Mouse (Mus musculus): ENCODE data around the gene Rpusd1. TPM values are rescaled to one million over a fixed set of nuclear protein-coding genes. Genes with fewer than 3 reads are reported as not detected.

Rpusd1 gene
- polyA plus RNA-seq (2012; rRNA removed) = 37.3 and 40.1 TPM in 2 replicates

DNA sequence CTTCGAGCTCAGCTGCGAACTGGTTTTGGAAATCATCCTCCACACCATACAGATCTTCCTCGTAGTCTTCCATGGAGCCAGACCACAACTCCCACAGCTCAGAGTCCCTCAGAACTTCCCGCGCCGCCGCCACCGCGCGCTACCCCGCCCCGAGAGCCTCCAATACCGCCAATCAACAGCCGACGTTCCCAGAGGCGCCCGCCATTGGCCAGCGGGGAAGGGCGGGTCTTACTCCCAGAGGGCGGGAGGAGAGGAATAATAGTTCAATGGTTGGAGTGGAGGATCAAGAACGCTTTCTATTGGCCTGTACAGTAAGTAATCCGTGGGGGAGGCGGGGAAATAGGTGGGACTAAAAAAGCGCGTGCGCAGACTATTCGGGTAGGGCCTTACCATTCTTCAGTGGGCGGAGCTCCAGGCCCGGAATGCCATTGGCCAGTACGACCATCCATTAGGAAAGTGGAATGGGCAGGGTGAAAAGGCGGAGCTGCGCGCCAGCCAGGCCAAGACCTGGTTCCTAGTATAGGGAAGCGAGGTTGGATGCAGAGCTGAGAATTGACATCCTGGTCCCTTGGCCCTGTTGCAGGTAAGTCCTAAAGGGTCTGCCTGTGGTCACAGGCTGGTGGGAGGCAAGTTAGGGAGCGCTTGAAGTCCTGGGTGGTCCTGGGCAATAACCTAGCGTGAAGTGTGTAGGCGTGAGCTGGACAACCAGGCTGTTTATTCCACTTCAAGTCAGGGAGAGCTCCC is at the start of gene Rpusd1, which contains the start of gene Chtf18:
Rpusd1 (plus strand) TSS at position 406 of the 744 bp plus-strand sequence.
Chtf18 (minus strand) TSS at position 155 of the 744 bp plus-strand sequence.

DNA sequence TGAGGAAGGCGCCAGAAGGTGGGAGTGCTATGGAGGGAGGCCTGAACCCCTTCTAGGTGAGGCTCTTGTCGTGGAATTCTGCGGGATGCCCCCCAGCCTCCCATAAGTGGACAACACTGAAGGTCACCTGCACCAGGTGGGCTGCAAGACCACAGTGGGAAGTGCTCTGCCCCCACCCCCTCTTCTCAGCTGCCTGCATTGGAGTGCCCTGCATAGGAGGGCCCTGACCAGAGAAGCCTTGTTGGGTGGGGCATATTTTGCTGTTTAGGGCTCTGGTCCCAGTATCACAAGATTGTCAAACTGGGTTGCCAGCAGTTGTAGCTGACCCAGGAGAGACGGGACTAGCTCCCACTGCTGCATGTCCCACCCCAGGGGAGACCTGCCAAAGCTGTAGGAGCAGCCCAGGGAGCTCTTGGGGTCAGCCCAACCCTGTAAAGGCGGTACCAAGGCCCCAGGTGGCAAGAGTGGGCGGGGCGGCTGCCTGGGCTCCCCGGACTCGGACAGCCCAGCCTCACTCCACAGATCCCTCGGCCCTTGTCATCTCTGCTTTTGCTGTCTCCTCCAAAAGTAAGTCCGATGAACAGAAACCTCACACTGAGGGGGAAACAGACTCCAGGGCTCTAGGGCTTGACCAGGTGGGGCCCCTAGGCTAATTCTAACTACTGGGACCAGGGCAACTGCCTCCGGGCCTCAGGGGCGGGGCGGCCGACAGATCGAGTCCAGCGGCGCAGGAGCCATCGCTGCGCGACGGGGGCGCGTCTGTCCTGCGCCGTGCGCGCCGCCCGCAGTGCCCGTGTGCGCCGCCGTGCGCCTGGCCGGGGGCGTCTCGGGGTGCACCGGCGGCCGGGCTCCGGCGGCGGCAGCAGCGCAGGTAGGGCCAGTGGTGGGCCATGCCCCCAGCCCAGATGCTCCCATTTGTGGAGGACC is 10.5 kb upstream of the Rpusd1 start, which contains the start of gene Gng13:
Gng13 (plus strand) TSS at position 461 of the 927 bp plus-strand sequence.

DNA sequence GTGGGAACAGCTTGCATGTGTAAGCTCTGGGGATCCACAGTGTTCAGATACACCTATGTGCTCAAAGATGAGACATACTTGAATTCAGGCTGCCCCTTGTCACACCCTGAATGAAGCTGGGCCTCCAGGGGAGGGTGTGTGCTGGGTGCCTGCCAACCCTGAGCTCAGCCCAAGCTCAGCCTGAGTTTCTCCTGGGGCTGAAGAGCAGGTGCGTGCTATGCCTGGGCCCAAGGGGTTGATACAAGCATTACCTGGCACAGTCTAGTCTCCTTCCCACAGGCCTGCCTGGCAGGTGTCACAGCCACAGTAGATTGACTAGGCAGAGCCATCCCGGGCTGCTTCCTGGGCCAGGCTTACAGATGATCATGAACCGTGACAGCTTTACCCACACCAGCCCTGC is 8.3 kb downstream of the Rpusd1 start, which contains the start of gene Mslnl:
Mslnl (plus strand) TSS at position 298 of the 400 bp plus-strand sequence.

DNA sequence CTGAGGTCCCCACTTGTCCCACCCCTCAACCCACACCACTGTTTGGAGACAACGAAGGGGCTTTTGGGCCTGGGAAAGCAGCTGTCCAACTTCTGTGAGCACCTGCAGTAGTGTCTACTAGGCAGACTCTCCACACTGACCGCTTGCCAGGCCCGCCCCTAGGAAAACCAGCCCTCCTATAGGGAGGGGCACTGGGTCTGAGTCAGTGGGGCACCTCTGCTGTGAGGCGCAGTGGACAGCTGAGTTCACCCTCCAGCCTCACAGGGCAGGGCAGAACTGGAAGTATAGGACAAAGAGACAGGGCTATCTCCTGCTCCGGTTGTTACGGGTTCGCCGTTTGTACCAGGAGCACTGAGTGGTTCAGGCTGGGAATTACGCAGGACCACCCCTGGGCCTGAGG is 26.8 kb downstream of the Rpusd1 start, which contains the start of gene Msln:
Msln (minus strand) TSS at position 138 of the 400 bp plus-strand sequence.

DNA sequence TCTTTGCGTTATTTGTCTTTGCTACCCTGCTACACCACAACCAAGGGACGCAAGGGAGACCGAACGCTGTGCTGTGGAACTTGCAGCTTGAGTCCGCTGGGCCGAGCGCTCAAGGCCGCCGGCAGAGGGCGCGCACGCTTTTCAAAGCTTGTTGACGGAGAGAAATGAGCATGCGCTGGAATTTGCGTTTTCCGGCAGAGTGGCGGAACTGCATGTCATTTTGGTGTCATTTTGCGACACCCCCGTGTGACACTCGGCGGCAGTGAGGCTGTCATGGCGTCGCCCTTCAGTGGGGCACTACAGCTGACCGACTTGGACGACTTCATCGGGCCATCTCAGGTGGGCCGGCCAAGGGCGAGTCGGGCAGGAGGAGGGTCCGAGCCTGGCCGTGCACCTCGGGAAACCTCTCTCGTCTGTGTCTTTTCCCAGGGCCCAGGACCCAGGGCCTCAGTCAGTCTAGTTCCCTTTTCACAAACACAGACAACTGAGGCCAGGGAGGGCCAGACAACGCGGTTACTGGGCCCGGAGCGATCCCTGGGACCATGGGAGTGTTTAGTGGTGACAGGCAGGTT is 46.2 kb downstream of the Rpusd1 start, which contains the start of gene Narfl:
Narfl (plus strand) TSS at position 228 of the 572 bp plus-strand sequence.

Other genes starting within 250 kb of the Rpusd1 start
- gene Sstr5, start 230.4 kb upstream of the Rpusd1 start, polyA plus RNA-seq (2012; rRNA removed) = 0.56 and 1.00 TPM in 2 replicates
- 1.0 and 1.8 TPM in 2 replicates for gene Sox8, start 157.0 kb upstream of the Rpusd1 start, polyA plus RNA-seq (2012; rRNA removed)
- gene Lmf1, start 148.6 kb upstream of the Rpusd1 start, polyA plus RNA-seq (2012; rRNA removed) = 20.6 and 23.5 TPM in 2 replicates
- 0.17 and 0.48 TPM in 2 replicates for gene Gng13, start 10.5 kb upstream of the Rpusd1 start, polyA plus RNA-seq (2012; rRNA removed)
- gene Chtf18, start 251 bp upstream of the Rpusd1 start, polyA plus RNA-seq (2012; rRNA removed) = 9.4 and 10.7 TPM in 2 replicates
- 0.59 and 0.60 TPM in 2 replicates for gene Mslnl, start 8.4 kb downstream of the Rpusd1 start, polyA plus RNA-seq (2012; rRNA removed)
- 5.1 and 8.6 TPM in 2 replicates for gene Msln, start 26.7 kb downstream of the Rpusd1 start, polyA plus RNA-seq (2012; rRNA removed)
- gene Narfl, start 46.1 kb downstream of the Rpusd1 start, polyA plus RNA-seq (2012; rRNA removed) = 23.0 and 24.0 TPM in 2 replicates
- 42.7 and 47.9 TPM in 2 replicates for gene Haghl, start 58.0 kb downstream of the Rpusd1 start, polyA plus RNA-seq (2012; rRNA removed)
- gene Ccdc78, start 58.9 kb downstream of the Rpusd1 start, polyA plus RNA-seq (2012; rRNA removed) = not detected in 2 replicates
- gene Fam173a, start 65.2 kb downstream of the Rpusd1 start, polyA plus RNA-seq (2012; rRNA removed) = 140 and 190 TPM in 2 replicates
- 0.90 and 1.5 TPM in 2 replicates for gene AC134908.4, start 68.0 kb downstream of the Rpusd1 start, polyA plus RNA-seq (2012; rRNA removed)
- 30.8 and 45.3 TPM in 2 replicates for gene Metrn, start 69.5 kb downstream of the Rpusd1 start, polyA plus RNA-seq (2012; rRNA removed)
- 6.1 and 6.7 TPM in 2 replicates for gene Fbxl16, start 81.4 kb downstream of the Rpusd1 start, polyA plus RNA-seq (2012; rRNA removed)
- 41.6 and 47.1 TPM in 2 replicates for gene Wdr24, start 96.0 kb downstream of the Rpusd1 start, polyA plus RNA-seq (2012; rRNA removed)
- 61.3 and 67.4 TPM in 2 replicates for gene Jmjd8, start 101.2 kb downstream of the Rpusd1 start, polyA plus RNA-seq (2012; rRNA removed)
- 184 and 196 TPM in 2 replicates for gene Stub1, start 105.7 kb downstream of the Rpusd1 start, polyA plus RNA-seq (2012; rRNA removed)
- 20.1 and 27.0 TPM in 2 replicates for gene Rhbdl1, start 109.6 kb downstream of the Rpusd1 start, polyA plus RNA-seq (2012; rRNA removed)
- 87.9 and 110 TPM in 2 replicates for gene Gm20683, start 114.1 kb downstream of the Rpusd1 start, polyA plus RNA-seq (2012; rRNA removed)
- gene Rhot2, start 117.2 kb downstream of the Rpusd1 start, polyA plus RNA-seq (2012; rRNA removed) = 134 and 145 TPM in 2 replicates
- 31.9 and 49.4 TPM in 2 replicates for gene Wdr90, start 133.8 kb downstream of the Rpusd1 start, polyA plus RNA-seq (2012; rRNA removed)
- 146 and 175 TPM in 2 replicates for gene Mcrip2, start 141.1 kb downstream of the Rpusd1 start, polyA plus RNA-seq (2012; rRNA removed)
- gene Mettl26, start 147.4 kb downstream of the Rpusd1 start, polyA plus RNA-seq (2012; rRNA removed) = 300 and 336 TPM in 2 replicates
- gene Wfikkn1, start 153.2 kb downstream of the Rpusd1 start, polyA plus RNA-seq (2012; rRNA removed) = 1.6 and 2.1 TPM in 2 replicates
- gene Rab40c, start 192.1 kb downstream of the Rpusd1 start, polyA plus RNA-seq (2012; rRNA removed) = 53.2 and 56.8 TPM in 2 replicates
- gene Pigq, start 217.3 kb downstream of the Rpusd1 start, polyA plus RNA-seq (2012; rRNA removed) = 111 and 122 TPM in 2 replicates
- not detected in 2 replicates for gene Nhlrc4, start 217.3 kb downstream of the Rpusd1 start, polyA plus RNA-seq (2012; rRNA removed)
- 0.10 TPM in 1 of 2 replicates, not detected in the other for gene A930017K11Rik, start 224.9 kb downstream of the Rpusd1 start, polyA plus RNA-seq (2012; rRNA removed)

Measured in colon, adult 2 months (tissue).